Mouse (Mus musculus) cerebellum, adult 8-10 months (tissue): ENCODE results near the gene Cpn1.

Experiments
- DNase-seq: peaks from one replicate; pipeline ENCODE4 v3.0.0; 2022

The Cpn1 gene

GRCm38 (mm10) chr19:43938355-43938754 is 48.0 kb downstream of the Cpn1 start:
- no peak for DNase-seq

- DNase-seq, result no peak
Observed at GRCm38 (mm10) chr19:43930926-43931325, 55.4 kb downstream of the Cpn1 start.

- no peak for DNase-seq
Observed at GRCm38 (mm10) chr19:43930366-43930765, 56.0 kb downstream of the Cpn1 start.

GRCm38 (mm10) chr19:43929869-43930268 is 56.5 kb downstream of the Cpn1 start:
- no peak for DNase-seq

- no peak for DNase-seq
Observed at GRCm38 (mm10) chr19:43927967-43928366, 58.4 kb downstream of the Cpn1 start.

GRCm38 (mm10) chr19:43927057-43927456 is 59.3 kb downstream of the Cpn1 start:
- DNase-seq, result peak; percentile 47

- no peak for DNase-seq
Observed at GRCm38 (mm10) chr19:43926141-43926987, 60.0 kb downstream of the Cpn1 start.

GRCm38 (mm10) chr19:43924361-43924760 is 62.0 kb downstream of the Cpn1 start:
- DNase-seq, result no peak

- DNase-seq, result no peak
Observed at GRCm38 (mm10) chr19:43922963-43923362, 63.4 kb downstream of the Cpn1 start.

- no peak for DNase-seq
Observed at GRCm38 (mm10) chr19:43921410-43921809, 64.9 kb downstream of the Cpn1 start.

- DNase-seq, result no peak
Observed at GRCm38 (mm10) chr19:43920453-43921300, 65.7 kb downstream of the Cpn1 start.

- no peak for DNase-seq
Observed at GRCm38 (mm10) chr19:43919841-43920240, 66.5 kb downstream of the Cpn1 start.

GRCm38 (mm10) chr19:43918834-43919233 is 67.5 kb downstream of the Cpn1 start:
- no peak for DNase-seq

GRCm38 (mm10) chr19:43917763-43918162 is 68.6 kb downstream of the Cpn1 start:
- DNase-seq, result no peak

GRCm38 (mm10) chr19:43917406-43917691 is 69.0 kb downstream of the Cpn1 start:
- no peak for DNase-seq

GRCm38 (mm10) chr19:43916586-43917405 is 69.6 kb downstream of the Cpn1 start:
- no peak for DNase-seq

GRCm38 (mm10) chr19:43915431-43915830 is 70.9 kb downstream of the Cpn1 start:
- DNase-seq, result no peak

GRCm38 (mm10) chr19:43914986-43915385 is 71.4 kb downstream of the Cpn1 start:
- no peak for DNase-seq

GRCm38 (mm10) chr19:43912775-43913486 is 73.4 kb downstream of the Cpn1 start:
- DNase-seq, result no peak

- DNase-seq, result no peak
Observed at GRCm38 (mm10) chr19:43906492-43906891, 79.9 kb downstream of the Cpn1 start.
